Mouse (Mus musculus) brain, embryonic 18.5 days (tissue): ENCODE measurements at regions not wholly inside any gene's neighbourhood (a gene's known extent, or its start where the extent isn't known, plus 50 kb on each side); places are given as distances from the start of the nearest gene placed in this dataset.

Source experiments
- DNase-seq: peaks from one replicate; pipeline ENCODE4 v3.0.0-alpha.2; 2012; ENCODE audit warnings: low read depth, low spot score

DNA sequence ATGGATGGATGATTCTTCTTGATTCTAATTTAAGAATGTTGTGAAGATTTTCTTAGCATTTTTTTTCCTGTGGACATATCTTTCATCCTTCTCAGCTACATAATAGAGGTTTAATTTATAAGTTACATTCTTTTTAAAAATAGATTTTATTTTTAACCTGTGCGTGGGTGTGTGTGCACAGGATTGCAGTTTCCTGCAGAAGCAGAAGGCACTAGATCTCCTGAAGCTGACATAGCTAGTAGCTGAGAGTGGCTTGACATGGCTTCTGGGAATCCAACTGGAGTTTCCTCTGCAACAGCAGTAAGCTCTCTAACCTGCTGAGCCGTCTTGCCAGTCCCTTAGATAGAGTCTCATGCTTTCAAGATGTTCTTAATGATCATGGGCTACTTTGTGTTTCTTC is 377.5 kb downstream of the Lrriq3 start:
- no peak for DNase-seq

DNA sequence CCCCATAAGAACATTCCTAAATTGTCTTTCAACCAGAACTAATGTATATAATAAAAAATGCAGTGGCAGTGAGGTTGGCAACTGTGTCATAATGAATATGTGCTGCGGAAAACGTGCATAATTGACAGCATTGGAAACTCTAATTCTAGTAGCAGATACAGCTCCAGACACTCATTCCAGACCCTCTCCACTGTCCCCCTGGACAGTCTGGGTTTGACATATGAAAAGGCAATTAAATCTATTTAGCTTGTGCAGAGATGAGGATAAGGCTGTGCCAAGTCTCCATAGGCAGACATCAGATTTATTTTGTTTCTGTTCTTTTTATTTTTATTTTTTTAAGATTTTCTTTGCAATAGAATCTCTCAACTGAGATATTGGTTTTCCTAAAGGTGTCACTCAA is 392.3 kb downstream of the Lrriq3 start:
- no peak for DNase-seq

DNA sequence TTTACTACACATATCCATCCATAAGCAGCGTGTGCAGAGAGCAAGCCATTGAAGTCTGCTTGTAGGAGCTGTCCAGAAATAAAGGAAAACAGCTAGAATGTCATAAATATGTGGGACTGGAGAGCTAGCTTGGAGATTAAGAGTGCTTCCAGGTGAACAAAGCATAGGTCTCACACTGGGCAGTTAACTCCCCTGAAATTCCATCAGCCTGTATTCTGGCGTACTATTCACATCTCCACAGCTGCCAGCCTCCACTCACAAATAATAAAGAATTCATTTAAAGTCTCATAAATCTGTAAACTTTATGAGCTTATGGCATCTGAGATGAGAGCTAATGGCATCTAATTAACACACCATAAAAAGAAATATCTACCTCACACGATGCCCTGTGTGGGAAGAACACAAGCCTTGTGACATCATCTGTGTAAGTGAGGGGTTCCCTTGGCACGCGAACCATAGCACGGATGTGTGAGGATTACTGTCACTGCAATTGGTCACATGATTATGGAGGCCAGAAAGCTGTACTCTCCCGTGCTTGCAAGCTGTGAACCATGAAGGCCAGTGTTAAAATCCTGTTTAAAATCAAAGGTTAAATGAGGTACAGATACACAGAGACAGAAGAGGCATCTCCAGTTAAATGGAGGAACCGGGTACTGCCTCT is 394.8 kb downstream of the Lrriq3 start:
- no peak for DNase-seq

DNA sequence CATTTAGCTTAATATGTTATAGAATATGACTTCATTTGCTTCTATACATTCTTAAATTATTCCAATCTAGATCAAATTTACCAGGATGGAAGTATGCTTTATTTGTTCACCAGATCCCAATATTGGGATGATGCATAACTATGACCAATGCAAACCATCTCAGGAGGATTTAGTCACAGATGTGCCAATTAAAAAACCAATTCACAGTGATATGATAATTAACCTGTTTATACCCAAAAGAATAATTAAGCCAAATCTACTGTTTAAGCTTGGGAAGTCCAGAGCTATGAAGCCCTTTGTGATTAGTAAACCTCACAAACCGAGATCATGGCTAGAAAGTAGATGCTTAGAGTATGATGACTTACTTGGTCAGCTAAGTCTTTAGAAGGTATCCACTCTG is 397.4 kb downstream of the Lrriq3 start:
- no peak for DNase-seq

DNA sequence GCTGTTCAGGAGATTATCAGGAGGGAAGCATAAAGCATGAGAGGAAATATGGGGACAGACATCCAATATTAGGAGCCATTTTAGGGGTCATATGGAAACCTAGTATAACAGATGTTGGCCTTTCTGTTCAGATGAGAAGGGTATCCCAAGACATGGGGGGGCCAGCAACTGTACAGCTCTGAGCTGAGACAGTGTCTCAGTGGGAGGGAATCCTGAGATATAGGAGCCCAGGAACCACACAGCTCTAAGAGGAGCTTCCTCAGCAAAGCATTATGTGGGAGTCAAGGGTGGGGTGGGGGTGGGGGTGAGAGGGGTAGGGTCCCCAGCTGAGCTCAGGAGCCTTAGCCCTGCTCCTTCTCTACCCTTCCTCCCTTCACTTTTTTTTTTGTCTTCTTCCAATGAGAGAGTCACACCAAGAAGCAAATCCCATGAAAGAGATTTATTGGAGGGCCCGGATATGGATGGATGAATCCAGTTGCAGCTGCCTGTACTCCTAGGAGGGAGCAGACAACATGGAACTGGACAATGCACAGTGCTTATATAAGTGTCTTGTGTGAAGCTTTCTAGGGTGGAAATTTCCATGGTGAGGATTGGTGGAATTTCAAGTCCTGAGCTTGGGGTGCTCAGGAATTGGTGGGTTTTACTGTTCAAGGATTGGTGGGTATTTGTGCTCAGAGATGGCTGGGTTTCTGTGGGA is 417.1 kb downstream of the Lrriq3 start:
- no peak for DNase-seq

DNA sequence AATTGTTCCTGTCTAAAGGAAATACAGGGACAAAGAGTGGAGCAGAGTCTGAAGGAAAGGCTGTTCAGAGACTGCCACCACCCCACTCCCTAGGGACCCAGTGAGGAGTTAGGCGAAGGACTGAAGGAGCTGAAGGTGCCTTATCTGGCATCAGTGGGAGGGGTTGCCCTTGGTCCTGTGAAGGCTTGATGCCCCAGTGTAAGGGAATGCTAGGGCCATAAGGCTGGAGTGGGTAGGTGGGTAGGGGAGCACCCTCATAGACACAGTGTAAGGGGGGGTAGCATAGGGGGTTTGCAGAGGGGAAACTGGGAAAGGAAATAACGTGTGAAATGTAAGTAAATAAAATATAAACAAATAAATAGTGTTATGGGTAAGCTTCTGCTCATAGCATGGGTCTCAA is 420.7 kb downstream of the Lrriq3 start:
- no peak for DNase-seq

DNA sequence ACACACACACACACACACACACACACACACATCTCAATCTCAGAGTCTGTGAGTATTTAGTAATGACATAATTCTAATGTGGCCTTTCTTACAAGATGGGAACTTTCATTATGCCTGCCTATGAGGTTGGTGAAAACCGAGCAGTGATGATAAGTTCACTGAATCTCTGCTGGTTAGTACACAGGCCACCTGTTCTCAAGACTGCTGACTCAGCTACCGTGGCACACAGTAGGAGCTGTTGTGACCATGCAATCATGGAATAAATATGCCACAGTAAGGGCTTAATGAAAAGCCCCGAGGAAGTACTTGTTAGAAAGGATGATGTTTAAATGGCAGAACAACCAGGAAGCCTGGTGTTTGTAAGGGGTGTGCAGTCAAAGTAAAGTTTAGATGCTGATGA is 436.1 kb downstream of the Lrriq3 start:
- no peak for DNase-seq

DNA sequence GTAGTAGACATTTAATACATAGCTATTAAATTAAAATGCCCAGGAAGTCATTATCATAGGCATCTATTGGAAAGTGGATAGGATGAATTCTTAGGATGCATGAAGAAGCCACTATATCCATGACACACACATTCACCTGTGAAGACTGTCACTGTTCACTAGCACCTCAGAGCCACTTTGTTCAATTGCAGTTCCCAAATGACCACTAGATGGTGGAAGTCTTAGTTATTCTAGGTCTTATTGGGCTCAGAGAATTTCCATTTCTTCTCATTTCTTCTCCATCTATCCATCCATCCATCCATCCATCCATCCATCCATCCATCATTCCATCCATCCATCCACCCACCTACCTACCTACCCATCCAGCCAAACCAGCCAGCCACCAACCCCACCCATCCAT is 437.6 kb downstream of the Lrriq3 start:
- no peak for DNase-seq

DNA sequence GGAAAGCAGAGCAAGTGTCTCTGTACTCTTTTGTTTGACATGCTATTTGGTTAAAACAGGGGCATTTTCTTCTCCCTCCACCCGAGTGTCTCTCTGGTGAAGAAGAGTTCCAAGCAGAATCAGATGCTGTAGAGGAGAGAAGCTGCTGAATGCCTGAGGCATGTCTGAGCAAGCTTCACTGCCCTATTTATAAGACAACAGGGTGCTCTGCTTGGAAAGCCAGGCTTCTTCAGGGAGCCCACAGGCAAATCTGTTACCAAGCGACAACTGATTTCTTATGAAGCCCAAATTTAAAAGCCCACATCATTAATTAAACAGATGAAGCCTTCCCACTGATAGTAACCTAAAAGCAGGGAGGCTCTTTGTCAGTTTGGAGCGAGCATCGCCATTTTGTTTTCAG is 438.8 kb downstream of the Lrriq3 start:
- DNase-seq: no peak

DNA sequence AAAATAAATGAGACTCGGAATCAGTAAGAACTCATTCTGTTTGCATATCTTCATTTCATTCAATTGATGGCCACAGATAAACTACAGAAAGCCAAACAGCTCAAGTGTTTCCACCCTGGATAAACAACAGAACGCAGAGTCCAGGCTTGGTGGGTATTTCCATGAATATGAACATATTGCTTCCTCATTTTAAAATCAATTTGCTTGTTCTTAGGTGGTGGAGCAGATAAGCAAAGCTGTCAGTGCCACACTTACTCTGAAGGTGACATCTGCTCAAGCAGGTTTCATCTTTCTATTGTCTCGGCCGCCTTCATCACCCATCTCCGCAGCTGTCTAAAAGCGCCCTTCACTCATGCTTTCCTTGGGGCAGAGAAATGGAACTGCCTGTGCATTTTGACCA is 455.0 kb downstream of the Lrriq3 start:
- DNase-seq: no peak

DNA sequence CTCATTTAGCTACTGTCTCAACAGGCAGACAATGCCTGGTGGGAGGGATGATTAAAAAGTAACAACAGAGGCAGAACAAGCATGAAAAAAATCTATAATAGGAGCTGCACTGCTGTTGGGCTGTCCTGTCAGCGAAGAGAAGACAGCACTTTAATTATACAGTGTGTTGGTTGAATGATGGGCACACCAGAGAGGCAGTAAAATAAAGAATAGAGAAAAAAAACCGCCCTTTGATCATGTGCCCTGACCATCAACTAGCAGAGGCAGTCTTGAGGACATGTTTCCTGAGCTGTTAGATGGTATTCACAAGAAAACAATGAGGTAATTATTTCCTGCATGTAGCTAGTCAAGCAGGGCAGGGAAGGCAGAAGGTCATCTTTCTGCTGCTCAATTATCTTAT is 483.9 kb downstream of the Lrriq3 start:
- DNase-seq: no peak

DNA sequence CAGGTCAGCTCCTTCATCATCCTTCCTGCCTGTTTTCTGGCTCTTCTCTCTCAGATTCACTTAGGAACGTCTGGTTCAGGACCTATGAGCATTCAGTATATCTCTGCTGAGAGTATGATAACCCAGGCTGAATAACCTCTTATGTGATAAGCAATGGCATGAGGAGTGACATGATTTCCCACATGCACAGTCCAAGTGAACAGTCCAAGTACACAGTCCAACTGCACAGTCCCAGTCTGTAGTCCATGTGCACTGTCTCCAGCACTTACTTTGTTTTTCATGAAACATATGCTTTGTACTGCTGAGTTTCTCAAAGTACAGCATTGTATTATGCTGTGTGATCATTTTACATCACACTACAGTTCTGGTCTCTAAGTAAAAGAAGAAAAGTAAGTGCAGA is 510.8 kb downstream of the Lrriq3 start:
- DNase-seq: no peak
